Mouse (Mus musculus): ENCODE measurements around the gene C1qb.
A peak's percentile ranks its signal among the peaks of the same experiment; 100 is the strongest.

C1qb gene

GRCm38 (mm10) chr4:136842033-136842432 lies 44.0 kb downstream of the C1qb start:
- DNase-seq, result no peak

- DNase-seq, result peak; percentile 85
These were observed 44.9 kb downstream of the C1qb start for GRCm38 (mm10) chr4:136841056-136841455.

- no peak for DNase-seq
These were observed 47.5 kb downstream of the C1qb start for GRCm38 (mm10) chr4:136838462-136838861.

GRCm38 (mm10) chr4:136838026-136838425 lies 48.0 kb downstream of the C1qb start:
- DNase-seq, result no peak

- DNase-seq, result no peak
These were observed 49.5 kb downstream of the C1qb start for GRCm38 (mm10) chr4:136836387-136836931.

- DNase-seq, result peak; percentile 87
These were observed 50.2 kb downstream of the C1qb start, which contains the start of gene Ephb2 for GRCm38 (mm10) chr4:136835621-136836386. Ephb2 (minus strand) TSS chr4:136835988.

- DNase-seq, result peak; percentile 71
These were observed 51.0 kb downstream of the C1qb start for GRCm38 (mm10) chr4:136834815-136835620.

- no peak for DNase-seq
These were observed 51.6 kb downstream of the C1qb start for GRCm38 (mm10) chr4:136834439-136834814.

- peak; percentile 66 for DNase-seq
These were observed 52.2 kb downstream of the C1qb start for GRCm38 (mm10) chr4:136833619-136834351.

- DNase-seq, result no peak
These were observed 53.3 kb downstream of the C1qb start for GRCm38 (mm10) chr4:136832559-136833232.

- DNase-seq, result peak; percentile 28
These were observed 55.6 kb downstream of the C1qb start for GRCm38 (mm10) chr4:136830272-136830823.

Measured in cerebellum, adult 9-11 months (tissue).